Mouse (Mus musculus): ENCODE measurements at regions not wholly inside any gene's neighbourhood (a gene's known extent, or its start where the extent isn't known, plus 50 kb on each side); places are given as distances from the start of the nearest gene placed in this dataset.

DNA sequence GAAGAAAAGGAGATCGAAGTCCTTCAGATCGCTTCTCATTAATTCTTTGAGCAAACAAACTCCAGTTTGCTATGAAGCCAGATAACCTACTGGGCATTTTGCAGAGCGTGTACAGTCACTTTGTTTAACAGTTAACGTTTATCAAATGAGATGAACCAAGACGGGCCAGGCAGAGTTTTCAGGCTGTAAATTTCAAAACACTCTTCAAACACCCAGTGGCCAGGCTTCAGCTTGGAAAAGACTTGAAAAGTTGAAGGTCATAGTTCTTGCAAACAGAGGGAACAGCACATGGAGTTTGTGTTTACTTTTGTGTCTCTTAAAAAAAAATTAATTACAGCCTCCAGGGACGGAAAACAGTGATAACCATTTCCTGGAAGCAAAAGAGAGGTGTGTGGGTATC, 164.2 kb upstream of the Gm5148 start:
- TF ChIP-seq POLR2A (IDR thresholded peaks at IDR 0.05; ENCODE audit: insufficient read length, low read depth) = no peak
- no peak for TF ChIP-seq MYOG (IDR thresholded peaks at IDR 0.05; ENCODE audit: control insufficient read depth in 1 of 3, insufficient read depth in 1 of 3, insufficient read length in 2 of 3, low read depth in 2 of 3)
- no peak for TF ChIP-seq TCF12 (IDR thresholded peaks at IDR 0.05; ENCODE audit: insufficient read depth, poor library complexity, severe bottlenecking)
- TF ChIP-seq MYOD1 (IDR thresholded peaks at IDR 0.05; ENCODE audit: control insufficient read depth in 1 of 3, insufficient read length in 2 of 3, low read depth in 2 of 3) = no peak
- no peak for TF ChIP-seq MAX (IDR thresholded peaks at IDR 0.05; ENCODE audit: low read depth)
- no peak for TF ChIP-seq POLR2AphosphoS2 (IDR thresholded peaks at IDR 0.05; ENCODE audit: insufficient read length, low read depth)
- no peak for TF ChIP-seq TCF3 (IDR thresholded peaks at IDR 0.05; ENCODE audit: insufficient read length, low read depth)

Data from myocyte (in vitro differentiated cells).